Mouse (Mus musculus) kidney, postnatal 36 days (tissue): Measurements from ENCODE around the gene Arsg.

Experiments
- DNase-seq, 2 experiments: peaks; one replicate each; pipeline ENCODE4 v3.0.0; 2021 to 2022; ENCODE audit warnings: mixed read lengths in 2 of 2

The Arsg gene

DNA sequence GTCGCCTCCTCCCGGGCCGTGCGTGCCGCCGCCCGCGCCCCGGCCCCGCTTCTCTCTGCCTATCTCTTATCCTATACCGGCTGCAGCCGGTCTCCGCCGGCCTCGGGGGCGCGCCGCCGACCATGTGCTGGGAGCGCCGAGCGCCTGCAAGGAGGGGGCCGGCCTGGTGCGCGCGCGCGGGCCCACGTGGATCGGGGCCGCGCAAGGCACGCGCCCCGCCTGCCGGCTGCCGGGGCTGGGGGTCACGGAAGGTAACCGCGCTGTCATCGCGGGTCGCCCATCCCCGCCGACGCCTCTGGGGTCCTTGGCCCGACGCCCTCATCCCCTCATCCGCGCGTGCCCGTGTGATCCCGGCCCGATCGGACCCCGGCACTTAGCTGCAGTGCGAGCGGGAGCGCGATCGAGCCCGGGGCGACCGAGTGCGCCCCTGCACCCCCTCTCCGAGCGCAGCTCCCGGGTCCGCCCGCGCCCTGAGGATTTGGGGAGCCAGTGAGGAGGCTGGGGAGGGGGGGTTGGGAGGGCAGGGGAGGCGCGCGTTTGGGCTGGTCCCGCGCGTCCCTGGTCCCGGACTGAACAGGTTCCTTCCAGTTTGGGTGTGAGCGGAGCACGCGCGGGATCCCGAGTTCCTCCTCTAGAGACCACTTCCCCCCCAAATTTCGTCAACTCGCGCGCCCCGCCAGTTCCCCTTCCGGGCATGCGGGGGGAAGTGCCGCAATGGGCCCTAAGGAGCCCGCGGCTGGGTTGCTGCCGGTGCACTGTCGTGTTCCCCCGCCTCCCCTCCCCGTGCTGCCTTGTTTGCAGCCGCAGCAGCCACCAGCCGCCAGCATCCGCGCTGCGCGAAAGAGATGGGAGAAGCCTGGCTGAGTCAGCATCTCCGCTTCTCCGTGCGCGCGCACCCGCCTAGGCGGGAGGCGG is at the start of gene Arsg, which contains the start of gene Slc16a6:
Gene Arsg (plus strand): TSS at position 204 of the 915 bp plus-strand sequence.
Gene Slc16a6 (minus strand): TSS at position 428 of the 915 bp plus-strand sequence.
- DNase-seq: peak; percentile 71 to 86

GRCm38 (mm10) chr11:109425392-109426271 is 47.5 kb upstream of the Arsg start, which contains the start of gene Amz2:
Gene Amz2 (plus strand): TSS chr11:109425946.
- DNase-seq: peak; percentile 99 to 100

GRCm38 (mm10) chr11:109426272-109426586 is 46.9 kb upstream of the Arsg start:
- DNase-seq: no peak

DNA sequence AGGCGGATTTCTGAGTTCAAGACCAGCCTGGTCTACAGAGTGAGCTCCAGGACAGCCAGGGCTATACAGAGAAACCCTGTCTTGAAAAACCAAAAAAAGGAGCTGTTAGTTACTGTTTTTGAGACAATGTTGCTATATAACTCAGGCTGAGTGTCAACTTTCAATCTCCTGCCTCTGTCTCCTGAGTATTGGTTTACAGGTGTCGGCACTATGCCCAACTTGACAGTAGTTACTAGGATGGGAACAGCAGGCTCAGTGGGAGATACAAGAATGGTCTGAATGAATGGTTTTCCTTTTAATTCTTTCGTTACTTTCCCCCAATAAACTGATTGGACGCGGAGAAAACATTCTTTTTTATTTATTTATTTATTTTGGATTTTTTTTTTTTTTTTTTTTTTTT is 45.8 kb upstream of the Arsg start:
- no peak for DNase-seq

- DNase-seq: no peak
Observed at GRCm38 (mm10) chr11:109434233-109434798, 38.9 kb upstream of the Arsg start.

- DNase-seq: no peak
Observed at GRCm38 (mm10) chr11:109436889-109437288, 36.3 kb upstream of the Arsg start.

- no peak for DNase-seq
Observed at GRCm38 (mm10) chr11:109439209-109439608, 34.0 kb upstream of the Arsg start.

- DNase-seq: peak; percentile 82 to 87
Observed at GRCm38 (mm10) chr11:109439829-109440340, 33.3 kb upstream of the Arsg start.

- DNase-seq: no peak
Observed at GRCm38 (mm10) chr11:109440641-109441040, 32.5 kb upstream of the Arsg start.

DNA sequence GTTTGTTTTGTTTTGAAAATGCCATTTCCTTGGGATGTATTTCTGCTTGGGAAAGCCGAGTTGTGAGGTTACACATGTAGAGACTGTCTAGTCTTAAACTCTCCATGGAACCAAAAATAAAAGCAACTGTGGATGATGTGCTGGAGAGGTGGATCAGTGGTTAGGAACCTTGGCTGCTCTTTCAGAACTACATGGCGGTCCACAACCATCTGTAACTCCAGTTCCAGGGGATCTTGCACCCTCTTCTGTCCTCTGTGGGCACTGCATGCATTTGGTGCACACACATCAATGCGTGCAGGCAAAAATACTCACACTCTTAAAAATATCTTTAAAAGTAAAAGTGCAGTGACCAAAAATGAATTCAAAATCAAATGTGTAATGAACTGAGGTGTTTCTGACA is 32.1 kb upstream of the Arsg start:
- peak in 1 of 2 experiments; percentile 74 for DNase-seq

DNA sequence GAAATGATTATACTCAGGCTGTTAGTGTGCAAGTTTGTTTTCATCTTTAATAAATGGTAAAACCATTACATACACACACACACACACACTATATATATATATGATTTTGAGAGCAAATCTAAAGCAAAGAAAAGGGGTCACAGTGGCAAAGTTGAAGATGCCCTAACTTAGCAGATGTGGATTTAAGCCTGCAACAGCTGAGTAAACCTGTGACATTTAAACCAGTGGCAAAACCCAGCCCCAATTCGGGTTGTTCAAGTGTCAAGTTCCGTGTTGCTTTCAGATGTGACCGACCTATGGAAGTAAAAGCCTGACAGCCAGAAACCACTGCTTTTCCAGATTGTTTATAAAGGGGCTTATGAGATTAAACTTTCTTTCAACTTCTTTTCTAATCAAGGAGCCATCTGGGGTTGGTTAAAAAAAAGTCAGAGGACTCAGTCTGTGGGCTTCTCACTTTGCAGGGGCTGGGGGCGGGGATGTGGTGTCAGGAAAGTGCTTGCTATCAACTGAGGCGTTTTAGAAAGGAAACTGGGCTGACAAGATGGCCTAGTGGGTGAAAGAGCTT is 30.9 kb upstream of the Arsg start:
- DNase-seq: no peak

GRCm38 (mm10) chr11:109443468-109444263 is 29.5 kb upstream of the Arsg start:
- no peak for DNase-seq

DNA sequence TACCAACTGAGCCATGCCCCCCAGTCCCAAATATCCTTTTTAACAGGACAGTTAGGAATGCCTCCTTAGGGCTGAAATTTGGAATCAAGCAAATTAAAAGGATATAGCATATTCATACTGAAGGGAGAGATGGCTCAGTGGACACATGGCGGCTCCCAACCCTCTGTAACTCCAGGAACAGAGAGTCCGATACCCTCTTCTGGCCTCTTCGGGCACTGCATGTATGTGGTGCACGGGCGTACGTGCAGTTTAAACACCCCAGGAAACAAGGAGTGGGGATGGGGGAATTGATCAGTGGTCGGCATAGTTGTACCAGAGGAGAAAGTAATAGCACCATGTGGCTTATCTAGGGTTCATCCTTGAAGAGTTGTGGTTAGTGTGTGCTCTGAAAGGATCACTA is 28.6 kb upstream of the Arsg start:
- peak in 1 of 2 experiments; percentile 55 for DNase-seq

- DNase-seq: peak; percentile 19 to 45
Observed at GRCm38 (mm10) chr11:109445438-109446035, 27.6 kb upstream of the Arsg start.

- DNase-seq: no peak
Observed at GRCm38 (mm10) chr11:109451169-109451568, 22.0 kb upstream of the Arsg start.

- no peak for DNase-seq
Observed at GRCm38 (mm10) chr11:109456261-109456660, 16.9 kb upstream of the Arsg start.

GRCm38 (mm10) chr11:109458165-109458564 is 15.0 kb upstream of the Arsg start:
- no peak for DNase-seq

DNA sequence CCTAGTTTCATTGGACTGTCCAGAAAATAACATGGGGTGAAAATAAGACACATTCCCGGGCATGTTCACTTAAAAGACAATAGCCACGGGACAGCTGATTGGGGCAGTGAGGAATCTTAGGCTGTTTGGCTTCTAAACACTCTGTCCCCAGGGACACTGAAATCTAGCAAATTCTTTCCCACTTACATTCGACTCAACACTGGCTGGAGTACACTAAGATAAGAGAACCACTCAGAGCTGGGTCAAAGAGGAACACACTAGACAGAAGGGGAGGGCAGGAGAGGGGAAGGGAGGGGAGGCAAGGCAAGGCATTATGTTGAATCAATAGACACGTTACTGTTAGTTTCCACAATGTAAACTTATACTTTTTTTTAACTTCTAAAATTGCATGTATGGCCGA is 12.6 kb upstream of the Arsg start:
- no peak for DNase-seq

GRCm38 (mm10) chr11:109465068-109465467 is 8.1 kb upstream of the Arsg start:
- DNase-seq: no peak

DNA sequence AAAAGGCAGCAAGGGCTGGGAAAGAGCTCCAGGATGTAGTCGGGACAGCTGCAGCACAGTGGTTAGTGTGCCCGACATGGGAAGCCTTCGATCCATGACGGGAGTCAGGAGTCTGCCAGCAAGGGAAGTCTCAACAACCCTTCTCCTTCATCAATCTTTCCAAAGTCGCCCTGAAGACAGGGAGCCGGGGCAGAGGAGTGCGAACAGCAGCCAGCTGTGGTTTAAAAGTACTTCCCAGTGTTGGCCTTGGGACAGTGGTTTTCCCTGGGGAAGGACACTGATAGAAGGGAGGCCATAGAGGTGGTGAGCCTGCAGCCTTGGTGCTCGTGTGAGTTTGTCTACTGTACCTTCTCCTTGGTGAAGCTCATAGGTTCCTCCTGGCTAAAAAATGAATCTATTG is 6.2 kb upstream of the Arsg start:
- no peak for DNase-seq

- no peak for DNase-seq
Observed at GRCm38 (mm10) chr11:109468133-109468532, 5.0 kb upstream of the Arsg start.
